Mouse (Mus musculus) ES-Bruce4 (cell line): Measurements from ENCODE around the gene Gm49384. TPM values are rescaled to one million over a fixed set of nuclear protein-coding genes. Genes with fewer than 3 reads are reported as not detected.
"Not testable (repeated sequence)": the region's sequence is repeated elsewhere in the genome, so short reads cannot be mapped to it uniquely, and the experiment has no call there.

ENCODE experiments used
- H3K27ac ChIP-seq: 2 replicates; pipeline ENCODE4 v1.5.1; 2012; ENCODE audit warnings: low read length, inconsistent platforms; ENCODE audit not compliant: insufficient read depth
- H3K27me3 ChIP-seq: 2 replicates; pipeline ENCODE4 v1.6.1; 2012; ENCODE audit warnings: mild to moderate bottlenecking, low read length, inconsistent platforms; ENCODE audit not compliant: control insufficient read depth, poor library complexity, insufficient read depth, severe bottlenecking
- H3K36me3 ChIP-seq: 2 replicates; pipeline ENCODE4 v1.6.1; 2012; ENCODE audit warnings: inconsistent platforms, mild to moderate bottlenecking, low read length, moderate library complexity; ENCODE audit not compliant: control insufficient read depth, poor library complexity, insufficient read depth, severe bottlenecking
- H3K4me1 ChIP-seq: one replicate; pipeline ENCODE4 v1.8.1; 2011; ENCODE audit warnings: low read length; ENCODE audit not compliant: control insufficient read depth, insufficient read depth
- H3K4me3 ChIP-seq: 2 replicates; pipeline ENCODE4 v1.5.1; 2011; ENCODE audit warnings: low read depth, mild to moderate bottlenecking, low read length
- H3K9ac ChIP-seq: 2 replicates; pipeline ENCODE4 v1.6.1; 2012; ENCODE audit warnings: low read depth, mild to moderate bottlenecking, inconsistent platforms; ENCODE audit not compliant: poor library complexity, severe bottlenecking
- H3K9me3 ChIP-seq: replicated peaks from 2 replicates; pipeline ENCODE4 v1.6.1; 2012; ENCODE audit warnings: mild to moderate bottlenecking, low read length, inconsistent platforms; ENCODE audit not compliant: control insufficient read depth, poor library complexity, insufficient read depth, severe bottlenecking
- CTCF ChIP-seq: IDR thresholded peaks from one replicate; pipeline ENCODE4 v1.8.1; 2011; ENCODE audit warnings: low read depth, low read length
- EP300 ChIP-seq: IDR thresholded peaks from 2 replicates; pipeline ENCODE4 v1.6.1; 2011; ENCODE audit warnings: low read depth, low read length; ENCODE audit not compliant: insufficient read depth
- POLR2A ChIP-seq: IDR thresholded peaks from one replicate; pipeline ENCODE4 v1.8.1; 2011; ENCODE audit warnings: low read length; ENCODE audit not compliant: insufficient read depth
- polyA plus RNA-seq: library from polyadenylated mRNA; stranded (reverse); fragments of >200 nt; gene quantifications from 2 replicates; pipeline ENCODE4 v1.2.4, GENCODE M21; 2011; ENCODE audit warnings: low read depth; ENCODE audit not compliant: missing spikeins, insufficient read depth, insufficient read length

The Gm49384 gene
- polyA plus RNA-seq, 1 experiment: 32.7 TPM

DNA sequence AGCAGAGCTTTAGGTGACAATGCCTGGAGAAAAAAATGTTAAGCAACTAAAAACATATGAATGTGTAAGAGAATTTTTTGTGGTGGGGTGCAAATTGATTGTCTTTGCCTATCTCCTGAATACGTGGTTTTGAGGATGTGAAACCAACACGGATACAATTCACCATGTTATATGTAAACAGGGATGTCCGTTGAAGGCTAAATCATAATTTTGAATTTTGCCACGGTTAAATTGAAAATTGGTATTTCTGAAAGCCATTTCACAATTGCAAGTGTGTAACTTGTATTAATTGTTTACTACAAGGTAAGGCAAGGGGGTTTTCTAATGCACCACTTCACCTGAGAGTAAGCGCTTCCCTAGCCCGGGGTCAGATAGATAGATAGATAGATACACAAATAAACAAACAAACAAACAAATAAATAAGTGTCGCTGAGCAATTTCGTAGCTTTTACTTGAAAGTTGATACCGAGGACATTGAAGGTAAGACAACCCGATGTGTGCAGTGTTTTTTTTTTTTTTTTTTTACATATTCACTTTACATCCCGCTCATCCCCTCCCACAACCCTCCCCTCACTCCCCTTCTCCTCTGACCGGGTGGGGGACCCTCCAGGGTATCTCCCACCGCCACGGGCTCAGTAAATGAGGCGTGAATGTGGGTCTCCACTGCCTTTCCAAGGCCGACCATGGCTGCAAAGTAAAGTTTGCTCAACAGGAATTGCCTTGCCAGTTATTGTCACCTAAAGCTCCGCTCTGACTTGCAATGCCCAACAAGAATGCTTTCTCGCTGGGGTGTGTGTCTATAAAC, 36.2 kb downstream of the Gm49384 start:
- peak overlapping the region; percentile 62 for H3K9ac ChIP-seq
- no peaks in the 10 kb centered on the region for H3K27me3 ChIP-seq
- H3K36me3 ChIP-seq: no peaks in the 10 kb centered on the region
- no peak for TF ChIP-seq EP300
- peak; percentile 44 for TF ChIP-seq POLR2A
- TF ChIP-seq CTCF: no peak
- H3K4me1 ChIP-seq: peaks cover 2% of the 10 kb centered on the region
- H3K4me3 ChIP-seq: peak overlapping the region; percentile 86
- no peaks in the 10 kb centered on the region for H3K9me3 ChIP-seq
- no peak overlapping the region for H3K27ac ChIP-seq

DNA sequence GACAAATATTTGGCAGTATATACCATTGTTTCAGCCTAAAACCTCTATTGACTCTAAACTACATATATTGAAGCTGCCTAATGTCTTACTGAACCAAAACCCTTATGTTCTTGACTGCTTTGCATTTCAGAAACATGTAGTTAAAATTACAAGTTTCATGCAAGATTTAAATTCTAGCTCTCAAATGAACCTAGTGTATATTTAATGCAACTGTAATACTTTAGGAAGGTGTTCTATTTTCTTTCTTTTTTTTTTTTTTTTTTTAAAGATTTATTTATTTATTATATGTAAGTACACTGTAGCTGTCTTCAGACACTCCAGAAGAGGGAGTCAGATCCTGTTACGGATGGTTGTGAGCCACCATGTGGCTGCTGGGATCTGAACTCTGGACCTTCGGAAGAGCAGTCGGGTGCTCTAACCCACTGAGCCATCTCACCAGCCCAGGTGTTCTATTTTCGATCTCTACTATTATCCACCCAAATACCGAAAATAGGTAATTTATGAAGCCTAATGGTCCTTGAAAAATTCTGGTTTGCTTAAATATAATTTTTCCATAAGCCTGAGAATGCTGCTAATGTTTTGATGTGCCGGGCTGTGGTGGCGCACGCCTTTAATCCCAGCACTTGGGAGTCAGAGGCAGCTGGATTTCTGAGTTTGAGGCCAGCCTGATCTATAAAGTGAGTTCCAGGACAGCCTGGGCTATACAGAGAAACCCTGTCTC, 37.0 kb downstream of the Gm49384 start:
- not testable (repeated sequence) for H3K4me3 ChIP-seq, H3K27ac ChIP-seq

DNA sequence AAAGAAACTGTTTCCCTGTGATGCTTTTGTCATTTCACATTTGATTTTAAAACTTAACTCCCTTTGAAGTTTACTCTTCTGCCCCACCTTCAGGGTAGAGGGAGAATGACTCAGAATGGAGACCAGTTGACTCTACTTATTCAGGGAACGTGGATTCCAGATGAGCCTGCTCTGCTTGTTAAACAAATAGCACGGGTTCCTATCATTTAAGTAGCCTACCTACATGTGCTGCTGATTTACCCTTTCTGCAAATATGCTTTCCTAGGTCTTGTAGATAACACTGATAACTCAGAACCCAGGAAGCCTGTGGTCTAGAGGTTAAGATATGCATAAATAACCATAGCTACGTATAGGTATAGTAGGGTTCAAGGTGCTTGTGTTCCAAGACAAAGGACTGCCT, 39.2 kb downstream of the Gm49384 start:
- TF ChIP-seq CTCF (no peak), EP300 (no peak), POLR2A (no peak)
- H3K9ac ChIP-seq: no peak overlapping the region

More for the DNA sequence above, 37.0 kb downstream of the Gm49384 start:
- H3K9ac ChIP-seq, H3K27me3 ChIP-seq, H3K4me1 ChIP-seq, H3K36me3 ChIP-seq, H3K9me3 ChIP-seq: not testable (repeated sequence)

DNA sequence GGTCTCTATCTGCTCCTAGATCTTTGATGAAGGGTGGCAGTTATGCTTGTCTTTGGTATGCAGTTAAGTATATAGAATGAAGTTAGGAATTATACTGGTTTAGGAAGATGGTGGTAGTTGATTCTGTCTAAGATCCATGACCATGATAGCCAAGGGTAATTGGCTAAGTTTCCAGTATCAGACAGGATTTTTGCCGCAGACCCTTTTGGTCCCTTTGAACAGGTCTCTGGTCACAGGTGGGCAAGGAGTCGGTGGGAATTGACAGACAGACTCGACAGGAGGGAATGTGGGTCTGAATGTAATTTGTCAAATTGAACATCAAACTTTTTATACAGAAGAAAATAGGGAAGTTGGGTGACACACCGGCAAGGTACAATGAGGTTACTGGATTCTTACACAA, 40.5 kb downstream of the Gm49384 start:
- not testable (repeated sequence) for H3K4me1 ChIP-seq, H3K9ac ChIP-seq, H3K36me3 ChIP-seq, H3K4me3 ChIP-seq, H3K9me3 ChIP-seq, H3K27me3 ChIP-seq, H3K27ac ChIP-seq

More for the DNA sequence above, 39.2 kb downstream of the Gm49384 start:
- no peaks in the 10 kb centered on the region for H3K36me3 ChIP-seq
- H3K4me3 ChIP-seq: no peak overlapping the region
- H3K9me3 ChIP-seq: no peaks in the 10 kb centered on the region
- H3K27ac ChIP-seq: no peak overlapping the region
- H3K4me1 ChIP-seq: peaks cover 2% of the 10 kb centered on the region
- H3K27me3 ChIP-seq: no peaks in the 10 kb centered on the region

DNA sequence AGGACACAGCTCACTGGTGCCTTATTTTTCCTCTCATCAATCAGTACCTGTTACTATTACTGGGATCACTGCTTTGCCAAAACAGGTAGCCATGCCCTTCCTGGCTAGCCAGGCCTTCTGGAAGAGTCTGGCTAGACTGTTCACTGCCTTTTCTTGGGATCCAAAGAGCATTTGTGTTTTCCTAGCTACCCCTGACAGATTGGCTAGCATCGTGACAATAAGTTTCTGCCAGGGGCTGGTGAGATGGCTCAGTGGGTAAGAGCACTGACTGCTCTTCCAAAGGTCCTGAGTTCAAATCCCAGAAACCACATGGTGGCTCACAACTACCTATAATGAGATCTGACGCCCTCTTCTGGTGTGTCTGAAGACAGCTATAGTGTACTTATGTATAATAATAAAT, 43.4 kb downstream of the Gm49384 start:
- H3K36me3 ChIP-seq: peaks cover 26% of the 10 kb centered on the region
- H3K4me3 ChIP-seq, H3K9ac ChIP-seq, H3K4me1 ChIP-seq, H3K9me3 ChIP-seq, H3K27me3 ChIP-seq, H3K27ac ChIP-seq: not testable (repeated sequence)

DNA sequence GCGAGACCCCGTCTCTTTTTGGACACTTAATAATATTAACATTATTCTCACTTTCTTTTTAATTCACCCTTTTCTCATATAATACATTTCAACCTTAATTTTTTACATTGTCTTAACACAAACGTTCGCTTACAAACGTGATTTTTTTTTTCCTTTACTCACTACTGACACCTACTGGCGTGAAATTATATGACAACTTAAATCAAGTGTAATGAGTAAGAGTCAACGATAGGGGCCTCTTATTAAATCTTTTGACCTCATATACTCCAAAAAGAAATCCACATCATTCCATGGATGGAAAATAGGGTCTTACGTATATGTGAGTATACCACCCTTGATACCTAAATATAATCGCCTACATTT, 44.5 kb downstream of the Gm49384 start:
- Histone ChIP-seq H3K4me1 (no peaks in the 10 kb centered on the region), H3K27me3 (no peaks in the 10 kb centered on the region), H3K4me3 (no peak overlapping the region; the same call in 1 of the 2 replicates), H3K9me3 (no peaks in the 10 kb centered on the region), H3K27ac (no peak overlapping the region; the same call in 1 of the 2 replicates), H3K36me3 (peaks cover 26% of the 10 kb centered on the region), H3K9ac (no peak overlapping the region)
- TF ChIP-seq CTCF (no peak), EP300 (no peak), POLR2A (no peak)

DNA sequence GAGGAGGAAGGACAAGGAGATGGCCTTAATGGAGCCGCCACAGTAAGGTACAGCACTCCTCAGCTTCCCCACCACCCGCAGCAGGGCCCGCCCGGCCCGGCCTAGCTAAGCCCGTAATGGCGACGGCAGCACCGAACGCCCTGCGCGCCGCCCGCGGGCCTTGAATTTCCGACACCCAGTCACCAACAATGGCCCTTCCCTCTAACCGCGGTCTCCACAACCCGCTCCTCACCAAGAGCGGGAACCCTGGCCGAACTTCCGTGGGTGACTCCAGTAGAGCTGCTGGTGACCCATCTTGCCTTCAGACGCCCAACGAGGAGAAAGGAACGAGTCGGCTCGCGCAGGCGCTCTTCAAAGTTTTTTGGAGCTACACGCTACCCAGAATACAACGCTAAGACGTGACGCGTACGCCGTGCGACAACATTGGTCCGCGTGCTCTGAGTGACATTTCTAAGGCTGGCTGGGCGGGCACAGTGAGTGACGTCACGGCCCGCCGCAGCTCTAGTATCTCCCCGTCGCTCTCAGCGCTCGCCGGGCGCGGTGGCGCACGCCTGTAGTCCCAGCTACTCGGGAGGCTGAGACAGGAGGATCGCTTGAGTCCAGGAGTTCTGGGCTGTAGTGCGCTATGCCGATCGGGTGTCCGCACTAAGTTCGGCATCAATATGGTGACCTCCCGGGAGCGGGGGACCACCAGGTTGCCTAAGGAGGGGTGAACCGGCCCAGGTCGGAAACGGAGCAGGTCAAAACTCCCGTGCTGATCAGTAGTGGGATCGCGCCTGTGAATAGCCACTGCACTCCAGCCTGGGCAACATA, 45.1 kb downstream of the Gm49384 start, which contains the start of gene Rps29:
Rps29 (minus strand) TSS at position 422 of the 813 bp plus-strand sequence.
- H3K4me1 ChIP-seq, H3K9me3 ChIP-seq: not testable (repeated sequence)
- peak within 1 kb of the TSS; percentile 62 for H3K27ac ChIP-seq

More for the DNA sequence above, 45.1 kb downstream of the Gm49384 start, which contains the start of gene Rps29:
- not testable (repeated sequence) for H3K27me3 ChIP-seq
- H3K9ac ChIP-seq: peak within 1 kb of the TSS; percentile 97
- peak within 1 kb of the TSS; percentile 99 for H3K4me3 ChIP-seq
- peaks cover 26% of the 10 kb centered on the region for H3K36me3 ChIP-seq
